Mouse (Mus musculus) cerebellum, adult 2 months (tissue): ENCODE results near the gene Cfap221. TPM values are rescaled to one million over a fixed set of nuclear protein-coding genes. Genes with fewer than 3 reads are reported as not detected.

Experiments used
- DNase-seq, 2 experiments: peaks; one replicate each; pipeline ENCODE4 v3.0.0; 2021
- H3K27ac ChIP-seq: fragments of 200-500 bp; 2 replicates; pipeline ENCODE4 v1.5.1; 2012; ENCODE audit warnings: low read length, control low read depth, inconsistent platforms; ENCODE audit not compliant: insufficient read depth
- H3K27me3 ChIP-seq: fragments of 200-500 bp; 2 replicates; pipeline ENCODE4 v1.6.1; 2012; ENCODE audit warnings: inconsistent platforms, mild to moderate bottlenecking, low read length, moderate library complexity; ENCODE audit not compliant: control insufficient read depth, insufficient read depth
- H3K4me1 ChIP-seq: fragments of 200-500 bp; 2 replicates; pipeline ENCODE4 v1.6.1; 2011; ENCODE audit warnings: low read length; ENCODE audit not compliant: control insufficient read depth, insufficient read depth
- H3K4me3 ChIP-seq: fragments of 200-500 bp; replicated peaks from 2 replicates; pipeline ENCODE3; 2011; ENCODE audit warnings: mild to moderate bottlenecking, low read depth, low read length, control low read depth; ENCODE audit not compliant: insufficient read depth
- CTCF ChIP-seq: fragments of 200-500 bp; IDR thresholded peaks from 2 replicates; pipeline ENCODE4 v1.5.1; 2011; ENCODE audit warnings: low read depth, mild to moderate bottlenecking, control low read depth, low read length, moderate library complexity, borderline replicate concordance; ENCODE audit not compliant: insufficient read depth
- POLR2A ChIP-seq: fragments of 200-500 bp; IDR thresholded peaks from 2 replicates; pipeline ENCODE4 v1.6.1; 2011; ENCODE audit warnings: low read length, control low read depth, borderline replicate concordance; ENCODE audit not compliant: insufficient read depth
- WGBS: fragments of 180-500 bp; shearing (Covaris S2); methylation state at CpG from one replicate; pipeline ENCODE4 v1.1.7; 2018; 5-methylcytosine and 5-hydroxymethylcytosine counted together
- polyA plus RNA-seq: library from polyadenylated mRNA; depleted of rRNA; stranded (reverse); fragments of >200 nt; gene quantifications from 2 replicates; pipeline ENCODE4 v1.2.3, GENCODE M21; 2012; rRNA removed

The Cfap221 gene
- polyA plus RNA-seq, 1 experiment, result 0.08 TPM

- H3K4me1 ChIP-seq, result peaks cover 24% of the 10 kb centered on the region
- no peak overlapping the region for H3K4me3 ChIP-seq
- no peak overlapping the region for H3K27ac ChIP-seq
- TF ChIP-seq POLR2A (no peak), CTCF (no peak)
- no peaks in the 10 kb centered on the region for H3K27me3 ChIP-seq
- 82% methylated on average over 6 of the region's 6 CpGs for WGBS
- no peak for DNase-seq
Measured at GRCm38 (mm10) chr1:119892933-119893332, 104.1 kb downstream of the Cfap221 start.

- DNase-seq, result peak; percentile 45 to 66
- TF ChIP-seq POLR2A (no peak), CTCF (no peak)
- Histone ChIP-seq H3K4me1 (peaks cover 24% of the 10 kb centered on the region), H3K27ac (no peak overlapping the region), H3K4me3 (no peak overlapping the region), H3K27me3 (no peaks in the 10 kb centered on the region)
- 12% methylated on average over 4 of the region's 4 CpGs for WGBS
Measured at GRCm38 (mm10) chr1:119891865-119892264, 105.2 kb downstream of the Cfap221 start.

- Histone ChIP-seq H3K4me3 (no peak overlapping the region), H3K4me1 (peaks cover 24% of the 10 kb centered on the region), H3K27ac (no peak overlapping the region), H3K27me3 (no peaks in the 10 kb centered on the region)
- no peak for TF ChIP-seq CTCF
- no peak for TF ChIP-seq POLR2A
- no peak for DNase-seq
- WGBS, result 90% methylated on average over 9 of the region's 9 CpGs
Measured at GRCm38 (mm10) chr1:119891149-119891548, 105.9 kb downstream of the Cfap221 start.

GRCm38 (mm10) chr1:119889347-119889746, 107.7 kb downstream of the Cfap221 start:
- no peak for DNase-seq
- Histone ChIP-seq H3K4me1 (peaks cover 21% of the 10 kb centered on the region), H3K27me3 (no peaks in the 10 kb centered on the region), H3K4me3 (no peak overlapping the region), H3K27ac (no peak overlapping the region)
- 79% methylated on average over 16 of the region's 16 CpGs for WGBS
- TF ChIP-seq CTCF (no peak), POLR2A (no peak)

- H3K27ac ChIP-seq, result no peak overlapping the region
- DNase-seq, result no peak
- TF ChIP-seq POLR2A, result no peak
- TF ChIP-seq CTCF, result no peak
- peaks cover 5% of the 10 kb centered on the region for H3K4me1 ChIP-seq
- no peak overlapping the region for H3K4me3 ChIP-seq
- H3K27me3 ChIP-seq, result no peaks in the 10 kb centered on the region
- WGBS, result 79% methylated on average over 7 of the region's 7 CpGs
Measured at GRCm38 (mm10) chr1:119886320-119886719, 110.7 kb downstream of the Cfap221 start.

GRCm38 (mm10) chr1:119884272-119884671, 112.8 kb downstream of the Cfap221 start:
- Histone ChIP-seq H3K4me3 (no peak overlapping the region), H3K4me1 (peaks cover 3% of the 10 kb centered on the region; the same call in 1 of the 2 replicates), H3K27me3 (no peaks in the 10 kb centered on the region), H3K27ac (no peak overlapping the region)
- no peak for TF ChIP-seq CTCF
- TF ChIP-seq POLR2A, result no peak
- peak in 1 of 2 experiments; percentile 47 for DNase-seq
- 11% methylated on average over 3 of the region's 3 CpGs for WGBS

- H3K27ac ChIP-seq, result no peak overlapping the region
- DNase-seq, result peak in 1 of 2 experiments; percentile 55
- H3K27me3 ChIP-seq, result no peaks in the 10 kb centered on the region; the same call in 1 of the 2 replicates
- WGBS, result 29% methylated on average over 7 of the region's 7 CpGs
- no peaks in the 10 kb centered on the region for H3K4me1 ChIP-seq
- TF ChIP-seq POLR2A, result no peak
- TF ChIP-seq CTCF, result no peak
- H3K4me3 ChIP-seq, result no peak overlapping the region
Measured at GRCm38 (mm10) chr1:119878909-119879308, 118.1 kb downstream of the Cfap221 start.

- no peak for DNase-seq
- TF ChIP-seq POLR2A (no peak), CTCF (no peak)
- H3K27ac ChIP-seq, result no peak overlapping the region
- no peaks in the 10 kb centered on the region for H3K4me1 ChIP-seq
- H3K27me3 ChIP-seq, result no peaks in the 10 kb centered on the region; the same call in 1 of the 2 replicates
- no peak overlapping the region for H3K4me3 ChIP-seq
- WGBS, result 97% methylated on average over 4 of the region's 4 CpGs
Measured at GRCm38 (mm10) chr1:119877469-119877868, 119.6 kb downstream of the Cfap221 start.

Other genes with a start within 250 kb of the Cfap221 start
- 25.6 and 29.7 TPM in 2 replicates for gene Ptpn4, start 159.6 kb downstream of the Cfap221 start, polyA plus RNA-seq
- gene Tmem177, start 84.0 kb downstream of the Cfap221 start, polyA plus RNA-seq, result 7.4 and 7.5 TPM in 2 replicates
- 0.19 and 0.25 TPM in 2 replicates for gene Sctr, start 9.7 kb upstream of the Cfap221 start, polyA plus RNA-seq
- 1.3 and 2.2 TPM in 2 replicates for gene Tmem37, start 76.8 kb upstream of the Cfap221 start, polyA plus RNA-seq
- 1,176 and 1,178 TPM in 2 replicates for gene Dbi, start 123.8 kb upstream of the Cfap221 start, polyA plus RNA-seq
- gene 3110009E18Rik, start 124.0 kb upstream of the Cfap221 start, polyA plus RNA-seq, result 6.5 and 7.7 TPM in 2 replicates